Mouse (Mus musculus) thymus, postnatal 25 days (tissue): ENCODE measurements at regions not wholly inside any gene's neighbourhood (a gene's known extent, or its start where the extent isn't known, plus 50 kb on each side); places are given as distances from the start of the nearest gene placed in this dataset.

Source experiments
- DNase-seq: peaks from one replicate; pipeline ENCODE4 v3.0.0; 2022

DNA sequence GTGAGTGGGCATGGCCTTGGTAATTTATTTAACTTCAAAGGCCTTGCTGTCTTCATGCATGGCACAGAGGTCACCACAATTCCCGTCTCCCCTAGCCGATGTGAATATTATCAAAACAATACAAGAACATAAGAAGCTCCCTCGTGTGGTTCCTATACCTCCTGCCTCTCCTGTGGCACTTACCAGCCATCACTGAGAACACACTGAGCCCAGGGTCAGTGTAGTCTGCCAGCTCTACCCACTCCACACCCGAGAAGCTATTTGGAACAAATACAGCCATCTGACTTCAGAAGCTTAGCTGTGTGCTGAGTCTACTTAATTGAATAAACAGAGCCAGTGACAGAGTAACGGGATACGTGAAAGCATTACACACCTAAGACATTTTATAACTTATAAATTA is 605.7 kb upstream of the Arpp21 start:
- no peak for DNase-seq

DNA sequence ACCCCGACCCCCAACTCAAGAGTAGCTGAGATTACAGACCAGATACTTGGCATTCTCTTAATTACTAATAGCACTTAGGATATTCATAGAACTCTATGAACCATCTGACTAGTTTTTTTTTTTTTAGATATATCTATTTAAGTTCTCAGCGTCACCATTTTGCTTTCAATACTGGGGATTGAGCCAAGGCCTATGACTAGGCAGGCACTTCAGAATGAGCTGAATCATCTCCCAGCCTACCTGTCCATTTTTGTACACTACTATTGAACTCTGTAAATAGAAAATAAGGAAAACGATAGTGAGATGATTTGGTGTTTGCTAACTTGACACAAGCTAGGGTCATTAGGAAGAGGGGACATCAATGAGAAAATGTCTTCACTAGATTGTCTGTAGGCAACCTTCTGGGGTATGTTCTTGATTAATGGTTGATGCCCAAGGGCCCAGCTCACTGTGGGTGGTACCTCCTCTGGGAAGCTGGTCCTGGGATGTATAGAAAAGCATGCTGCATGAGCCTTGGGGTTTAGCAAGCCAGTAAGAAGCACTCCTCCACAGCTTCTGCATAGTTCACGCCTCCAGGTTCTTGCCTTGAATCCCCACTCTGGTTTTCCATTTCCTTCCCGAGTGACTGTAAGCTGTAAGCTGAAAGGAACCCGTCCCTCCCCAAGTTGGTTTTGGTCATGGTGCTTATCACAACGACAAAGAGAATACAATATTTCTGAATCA is 603.5 kb upstream of the Arpp21 start:
- no peak for DNase-seq

GRCm38 (mm10) chr9:112837563-112837962 is 601.8 kb upstream of the Arpp21 start:
- DNase-seq: no peak

GRCm38 (mm10) chr9:112834441-112835245 is 598.9 kb upstream of the Arpp21 start:
- DNase-seq: no peak

DNA sequence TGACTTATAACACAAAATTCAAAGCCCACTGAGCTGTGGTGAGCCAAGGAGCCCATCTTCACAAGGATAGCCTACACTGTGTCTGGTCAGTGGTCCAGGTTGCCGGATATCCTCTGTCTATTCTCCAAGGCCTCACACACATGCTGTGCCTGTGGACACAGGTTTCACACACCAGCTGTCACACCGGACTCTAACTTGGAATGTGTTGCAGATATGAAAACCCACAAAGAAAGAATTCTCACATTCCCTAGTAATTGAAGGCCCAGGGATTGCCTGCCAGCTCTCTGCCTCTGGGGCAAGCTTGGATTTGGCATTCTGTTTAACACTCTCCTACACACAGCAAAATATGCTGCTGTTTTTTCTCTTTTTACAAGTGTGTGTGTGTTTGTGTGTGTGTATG is 595.4 kb upstream of the Arpp21 start:
- no peak for DNase-seq

GRCm38 (mm10) chr9:112828602-112829001 is 592.9 kb upstream of the Arpp21 start:
- DNase-seq: no peak

DNA sequence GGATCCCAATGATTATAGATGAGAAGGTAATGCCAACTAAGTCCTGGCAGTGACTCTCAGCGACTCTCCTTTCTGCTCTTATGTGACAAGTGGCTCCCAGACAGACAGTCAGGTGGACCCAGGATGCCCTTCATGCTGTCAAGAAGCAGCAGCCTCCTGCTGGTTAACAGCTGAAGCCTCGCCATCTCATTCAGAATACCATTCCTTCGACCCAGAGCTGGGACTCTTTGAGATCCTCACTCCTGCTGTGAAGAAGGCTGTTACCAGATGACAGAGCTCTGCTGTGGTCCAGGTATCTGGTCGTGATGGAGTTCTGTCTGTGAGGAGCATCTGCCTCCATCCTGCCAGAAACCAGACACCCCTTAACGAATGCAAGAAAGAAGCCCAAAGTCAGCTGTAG is 590.9 kb upstream of the Arpp21 start:
- no peak for DNase-seq

DNA sequence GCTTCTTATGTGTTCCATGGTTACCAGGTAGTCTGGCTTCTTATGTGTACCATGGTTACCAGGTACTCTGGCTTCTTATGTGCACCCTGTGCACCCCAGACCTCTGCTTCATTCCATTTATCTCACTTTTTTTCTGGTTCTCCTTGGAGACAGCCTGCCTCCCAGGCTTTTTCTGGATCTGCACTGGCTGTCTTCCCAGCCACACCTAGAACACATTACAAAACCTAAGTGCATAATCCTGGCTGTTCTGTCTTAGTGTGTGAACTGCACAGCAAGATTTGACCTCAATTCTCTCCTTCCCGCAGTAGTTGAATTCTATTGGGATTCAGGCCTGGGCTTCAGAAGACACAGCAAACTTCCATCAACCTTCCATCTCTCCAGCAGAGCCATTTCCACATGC is 586.2 kb upstream of the Arpp21 start:
- DNase-seq: no peak

- peak; percentile 30 for DNase-seq
These were observed 576.2 kb upstream of the Arpp21 start for GRCm38 (mm10) chr9:112811946-112812345.

DNA sequence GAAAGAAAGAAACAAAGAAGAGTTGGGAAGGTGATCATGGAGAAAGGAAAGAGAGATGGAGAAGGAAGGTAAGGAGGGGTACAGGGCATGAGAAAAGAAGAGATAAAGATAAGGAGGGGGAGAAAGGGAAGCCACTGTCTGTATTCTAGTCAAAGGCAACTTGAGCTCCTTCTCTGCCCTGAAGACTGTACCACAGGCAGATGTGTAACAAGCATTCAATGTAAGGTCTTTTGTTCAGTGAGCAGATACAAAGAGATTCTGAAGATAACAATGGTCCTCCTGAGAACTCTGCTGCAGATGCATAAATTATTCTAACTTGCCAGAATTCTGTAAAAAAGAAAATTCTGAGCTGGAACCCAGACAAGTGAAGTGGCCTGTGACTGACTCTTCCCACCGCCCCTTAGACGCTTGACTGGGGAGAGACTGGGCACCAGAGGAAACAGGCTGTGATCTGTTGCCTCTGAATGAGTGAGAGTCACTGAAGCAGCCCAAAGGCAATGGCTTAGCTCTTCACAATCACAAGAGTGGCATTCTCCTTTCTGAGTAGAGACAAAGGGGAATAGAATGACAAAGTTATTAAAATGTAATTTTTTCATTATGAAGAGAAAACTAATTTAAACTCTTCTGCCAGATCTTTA is 564.0 kb upstream of the Arpp21 start:
- DNase-seq: no peak

- DNase-seq: no peak
These were observed 557.8 kb upstream of the Arpp21 start for GRCm38 (mm10) chr9:112793537-112793936.

- DNase-seq: no peak
These were observed 536.2 kb upstream of the Arpp21 start for GRCm38 (mm10) chr9:112771981-112772380.

DNA sequence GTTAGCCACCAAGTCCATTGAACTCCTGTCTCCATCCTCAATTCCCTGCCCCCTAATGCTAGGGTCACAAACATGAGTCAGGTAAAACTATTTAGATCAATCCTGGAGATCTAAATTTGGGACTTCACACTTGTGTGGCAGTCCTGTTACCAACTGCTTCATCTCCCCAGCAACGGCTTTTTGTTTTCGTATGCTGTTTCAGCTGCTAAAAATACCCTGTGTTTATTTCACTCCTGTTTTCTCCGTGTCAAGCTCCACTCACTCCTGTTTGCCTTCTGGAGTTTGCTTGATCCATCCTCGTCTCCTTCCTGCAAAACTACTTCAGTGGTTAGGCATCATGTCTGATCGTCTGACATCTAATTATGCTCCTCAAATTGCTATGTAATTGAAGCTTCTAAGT is 508.9 kb upstream of the Arpp21 start:
- DNase-seq: no peak

DNA sequence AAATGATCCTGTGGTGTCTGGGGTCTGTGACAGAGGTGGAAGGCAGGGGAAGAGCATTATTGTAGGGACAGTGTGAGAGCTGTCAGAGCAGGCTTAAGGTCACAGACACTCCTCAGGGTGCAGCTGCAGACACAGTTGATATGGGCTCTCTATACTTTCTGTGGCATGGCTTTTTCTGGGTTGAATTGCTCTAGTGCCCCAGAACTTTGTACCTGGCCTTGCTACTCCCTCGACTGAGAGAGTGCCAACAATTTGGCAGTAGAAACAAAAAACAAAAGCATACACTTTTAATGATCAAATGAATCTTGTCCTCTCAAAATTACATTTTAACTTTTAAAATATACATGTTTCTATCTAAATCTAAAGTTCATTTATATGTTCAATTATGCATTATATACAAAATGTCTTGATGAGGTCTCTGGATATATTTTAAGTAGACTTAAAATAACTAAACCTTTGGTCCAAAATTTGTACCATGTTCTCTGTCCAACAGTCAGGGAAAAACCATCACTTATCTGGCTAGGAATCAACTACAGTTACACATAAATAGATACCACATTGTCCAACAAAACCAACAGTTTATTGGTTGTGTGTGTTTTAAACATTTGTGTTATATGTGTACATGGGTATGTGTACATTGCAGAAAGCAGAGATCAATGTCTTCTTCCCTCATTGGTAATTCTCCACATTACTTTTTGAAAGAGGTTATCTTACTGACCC is 508.3 kb upstream of the Arpp21 start:
- no peak for DNase-seq

GRCm38 (mm10) chr9:112735761-112736160 is 500.0 kb upstream of the Arpp21 start:
- DNase-seq: no peak

DNA sequence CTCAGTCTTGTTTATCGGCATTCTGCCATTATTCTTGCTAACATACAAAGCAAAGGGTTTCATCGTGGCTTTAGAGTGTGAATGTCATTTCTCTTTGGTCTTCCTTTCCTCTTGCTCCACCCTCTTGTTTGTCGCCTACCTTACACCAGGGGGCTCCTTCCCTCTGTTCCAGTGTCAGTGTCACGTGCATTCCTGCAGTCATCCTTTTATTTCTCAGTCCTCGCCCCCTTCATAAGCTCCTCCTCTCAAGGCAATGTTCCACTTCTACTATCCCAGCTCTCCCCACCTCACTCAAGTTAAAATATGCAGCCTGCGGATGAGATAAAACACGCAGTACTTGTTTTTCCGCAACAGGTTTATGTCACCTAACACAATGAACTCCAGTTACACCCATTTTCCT is 489.8 kb upstream of the Arpp21 start:
- no peak for DNase-seq

DNA sequence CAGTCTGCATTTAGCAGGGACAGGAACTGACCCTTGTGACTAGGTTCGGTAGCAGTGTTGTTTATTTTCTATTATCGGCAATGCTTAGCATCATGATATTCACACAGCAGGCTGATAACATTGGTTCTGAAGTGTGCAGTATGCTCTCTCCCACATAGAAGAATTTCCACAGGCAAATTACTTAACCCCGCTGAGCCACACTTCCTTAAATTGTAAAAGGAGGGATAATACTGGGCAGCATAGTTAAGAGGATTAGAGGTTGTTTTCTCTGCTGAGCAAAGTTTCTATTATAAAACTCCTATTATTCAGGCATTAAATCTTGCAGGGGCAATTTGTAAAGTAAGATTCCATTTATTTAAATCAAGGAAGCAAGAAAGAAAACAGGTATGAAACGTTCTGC is 489.4 kb upstream of the Arpp21 start:
- no peak for DNase-seq

DNA sequence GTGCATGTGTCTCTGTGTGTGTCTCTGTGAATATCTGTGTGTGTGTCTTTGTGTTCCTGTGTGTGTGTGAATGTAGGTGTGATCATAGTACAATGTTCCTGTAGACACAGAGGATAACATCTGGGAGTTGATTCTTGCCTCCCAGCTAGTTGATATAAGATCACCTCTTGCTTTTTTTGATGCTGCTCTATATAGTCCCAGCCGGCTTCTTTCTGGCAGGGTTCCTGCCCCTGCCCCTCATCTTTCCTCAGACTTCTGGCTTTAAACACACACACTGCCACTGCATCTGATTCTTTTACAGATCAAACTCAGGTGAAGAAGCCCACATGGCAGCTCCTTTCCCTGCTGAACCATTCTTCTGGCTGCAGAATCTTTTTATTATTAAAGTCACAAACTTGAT is 487.6 kb upstream of the Arpp21 start:
- no peak for DNase-seq

- no peak for DNase-seq
These were observed 486.8 kb upstream of the Arpp21 start for GRCm38 (mm10) chr9:112722501-112722900.

DNA sequence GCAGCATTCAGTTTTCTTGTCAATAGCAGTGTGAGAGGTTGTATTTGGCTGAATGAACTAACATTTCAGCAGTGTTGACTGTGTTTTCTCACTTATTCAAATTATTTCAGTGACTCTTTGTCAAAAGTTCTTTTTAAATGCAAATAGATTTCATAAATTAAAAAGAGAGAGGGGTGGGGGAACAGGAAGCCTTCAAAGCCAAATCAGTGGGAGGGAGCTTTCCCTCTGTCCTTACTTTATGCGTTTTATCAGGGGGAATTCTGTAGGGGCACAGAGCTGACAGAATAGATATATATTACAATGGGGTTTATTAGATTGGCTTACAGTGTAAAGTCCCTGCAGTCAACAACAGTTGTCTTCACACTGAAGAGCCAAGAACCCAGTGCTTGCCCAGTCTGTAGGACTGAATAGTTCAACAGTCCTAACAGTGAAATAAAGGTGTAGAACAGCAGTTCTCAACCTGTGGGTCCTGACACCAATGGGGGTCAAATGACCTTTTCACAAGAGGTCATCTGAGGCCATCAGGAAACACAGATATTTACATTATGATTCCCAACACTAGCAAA is 479.5 kb upstream of the Arpp21 start:
- no peak for DNase-seq

GRCm38 (mm10) chr9:112678866-112679265 is 443.1 kb upstream of the Arpp21 start:
- no peak for DNase-seq

- DNase-seq: no peak
These were observed 439.5 kb upstream of the Arpp21 start for GRCm38 (mm10) chr9:112675232-112675631.
